Mouse (Mus musculus): ENCODE measurements around the gene Ndufc2. TPM values are rescaled to one million over a fixed set of nuclear protein-coding genes. Genes with fewer than 3 reads are reported as not detected.

Ndufc2 gene
- polyA plus RNA-seq, 1 experiment from 2014 or later = 345 TPM

DNA sequence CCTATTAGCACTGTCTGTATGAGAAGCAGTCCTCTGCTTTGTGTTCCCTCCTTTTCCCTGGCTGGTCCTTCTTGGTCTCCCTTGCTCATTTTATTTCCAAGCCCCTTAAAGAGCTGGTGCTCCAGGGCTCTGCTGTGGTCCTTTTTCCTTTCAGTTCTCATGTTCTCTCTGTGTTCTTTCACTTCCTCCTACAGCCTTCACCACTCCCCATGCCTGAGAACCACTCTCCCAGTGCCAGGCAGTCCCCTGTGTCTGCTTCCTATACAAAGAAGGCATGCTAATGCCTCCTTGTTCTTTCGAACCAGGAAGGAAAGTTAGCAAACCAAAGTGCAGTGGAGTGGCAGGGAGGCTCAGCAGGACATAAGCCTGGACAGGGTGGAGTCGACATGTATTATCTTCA, 23.9 kb upstream of the Ndufc2 start:
- no peaks in the 10 kb centered on the region for H3K27me3 ChIP-seq (ENCODE audit: insufficient read depth, low read length)
- no peak overlapping the region for H3K9ac ChIP-seq
- no peak overlapping the region for H3K4me2 ChIP-seq
- peaks cover 2% of the 10 kb centered on the region; the same call in 1 of the 2 replicates for H3K4me1 ChIP-seq (ENCODE audit: insufficient read depth)
- DNase-seq (no peak), ATAC-seq (ENCODE audit: insufficient read depth) (no peak)
- peaks cover 66% of the 10 kb centered on the region for H3K36me3 ChIP-seq (ENCODE audit: insufficient read depth)
- TF ChIP-seq CTCF (IDR thresholded peaks at IDR 0.05; ENCODE audit: low read depth) = no peak
- no peaks in the 10 kb centered on the region for H3K9me3 ChIP-seq (ENCODE audit: low read depth, low read length)
- no peak overlapping the region for H3K4me3 ChIP-seq (ENCODE audit: low read depth, low read length)
- H3K27ac ChIP-seq (ENCODE audit: low read depth) = no peak overlapping the region
- 86% methylated on average over 2 of the region's 2 CpGs for WGBS

DNA sequence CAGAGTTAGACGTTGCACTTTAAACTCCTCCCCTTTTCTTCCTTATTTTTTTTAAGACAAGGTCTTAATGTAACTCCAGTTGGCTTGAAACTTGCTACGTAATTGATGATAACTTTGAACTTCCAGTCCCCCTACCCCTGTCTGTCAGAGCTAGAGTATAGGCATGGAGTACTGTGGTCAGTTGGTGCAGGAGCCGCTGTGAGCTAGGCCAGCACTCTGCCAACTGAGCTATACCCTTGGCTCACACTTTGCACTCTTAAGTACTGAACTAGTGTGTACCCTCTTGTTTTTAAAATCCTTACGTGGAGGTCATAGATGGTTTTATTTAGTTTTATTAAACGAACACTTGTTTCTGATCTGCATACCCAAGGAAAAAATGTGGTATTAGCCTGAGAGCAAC, 20.5 kb upstream of the Ndufc2 start:
- no peak for TF ChIP-seq CTCF (IDR thresholded peaks at IDR 0.05; ENCODE audit: low read depth)
- WGBS = 86% methylated on average over 5 of the region's 5 CpGs
- no peak for DNase-seq

DNA sequence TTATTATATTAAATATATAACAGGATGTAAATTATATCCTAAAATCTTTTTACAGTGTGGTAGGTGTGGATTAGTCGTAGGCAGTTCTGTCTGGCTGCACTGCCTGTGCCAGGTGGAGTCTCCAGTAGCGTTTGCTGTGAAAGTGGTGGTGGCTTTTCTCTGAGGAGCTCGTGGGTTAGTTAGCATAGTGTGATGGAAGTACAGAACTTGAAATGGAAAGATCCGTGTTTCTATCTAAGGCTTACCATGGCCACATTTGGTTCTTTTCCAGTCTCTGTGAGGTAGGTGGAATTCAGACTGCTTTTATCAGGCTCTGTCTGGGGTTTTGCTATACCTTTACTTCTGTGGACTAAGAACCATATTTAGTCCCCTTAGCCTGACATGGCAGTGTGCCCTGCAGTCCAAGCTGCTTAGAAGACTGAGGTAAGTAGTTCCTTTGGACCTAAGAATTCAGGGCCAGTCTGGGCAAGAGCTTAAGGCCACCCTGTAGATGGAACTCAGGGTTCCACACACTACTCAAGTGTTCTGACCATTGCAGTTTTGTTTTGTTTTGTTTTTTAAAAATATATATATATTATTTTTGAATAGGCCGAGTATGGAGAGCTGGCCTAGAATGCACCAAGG, 19.2 kb upstream of the Ndufc2 start:
- 89% methylated on average over 5 of the region's 5 CpGs for WGBS
- Histone ChIP-seq H3K9me3 (ENCODE audit: low read depth, low read length) (no peaks in the 10 kb centered on the region), H3K36me3 (ENCODE audit: insufficient read depth) (peaks cover 94% of the 10 kb centered on the region), H3K27ac (ENCODE audit: low read depth) (no peak overlapping the region), H3K4me2 (no peak overlapping the region), H3K27me3 (ENCODE audit: insufficient read depth, low read length) (no peaks in the 10 kb centered on the region), H3K4me3 (ENCODE audit: low read depth, low read length) (no peak overlapping the region), H3K4me1 (ENCODE audit: insufficient read depth) (no peaks in the 10 kb centered on the region), H3K9ac (no peak overlapping the region)
- ATAC-seq (ENCODE audit: insufficient read depth) (no peak), DNase-seq (no peak)
- TF ChIP-seq CTCF (IDR thresholded peaks at IDR 0.05; ENCODE audit: low read depth) = no peak

More for the DNA sequence above, 20.5 kb upstream of the Ndufc2 start:
- no peak for ATAC-seq (ENCODE audit: insufficient read depth)
- Histone ChIP-seq H3K9me3 (ENCODE audit: low read depth, low read length) (no peaks in the 10 kb centered on the region), H3K27ac (ENCODE audit: low read depth) (no peak overlapping the region), H3K4me2 (no peak overlapping the region), H3K27me3 (ENCODE audit: insufficient read depth, low read length) (no peaks in the 10 kb centered on the region), H3K9ac (no peak overlapping the region), H3K4me3 (ENCODE audit: low read depth, low read length) (no peak overlapping the region), H3K4me1 (ENCODE audit: insufficient read depth) (no peaks in the 10 kb centered on the region), H3K36me3 (ENCODE audit: insufficient read depth) (peaks cover 94% of the 10 kb centered on the region)

DNA sequence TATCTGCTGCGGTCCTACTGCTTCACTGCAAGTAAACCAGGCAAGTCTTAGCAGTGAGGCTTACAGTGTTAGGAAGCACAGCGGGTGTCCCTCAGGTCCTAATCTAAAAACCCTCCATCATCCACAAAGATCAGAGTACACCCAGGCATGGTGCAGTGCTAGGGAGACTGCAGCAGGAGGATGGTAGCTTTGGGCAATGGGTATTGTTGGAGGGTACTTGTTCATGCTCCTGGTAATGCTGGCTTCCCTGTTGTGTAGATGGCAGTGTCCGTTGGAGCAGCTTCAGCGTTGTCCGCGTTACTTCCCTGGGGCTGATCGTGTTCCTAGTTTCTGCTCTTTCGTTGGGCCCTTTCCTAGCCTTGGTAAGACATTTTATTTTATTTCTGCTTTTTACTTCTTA, 17.1 kb upstream of the Ndufc2 start:
- no peak overlapping the region for H3K27ac ChIP-seq (ENCODE audit: low read depth)
- no peak for DNase-seq
- no peak for TF ChIP-seq CTCF (IDR thresholded peaks at IDR 0.05; ENCODE audit: low read depth)

DNA sequence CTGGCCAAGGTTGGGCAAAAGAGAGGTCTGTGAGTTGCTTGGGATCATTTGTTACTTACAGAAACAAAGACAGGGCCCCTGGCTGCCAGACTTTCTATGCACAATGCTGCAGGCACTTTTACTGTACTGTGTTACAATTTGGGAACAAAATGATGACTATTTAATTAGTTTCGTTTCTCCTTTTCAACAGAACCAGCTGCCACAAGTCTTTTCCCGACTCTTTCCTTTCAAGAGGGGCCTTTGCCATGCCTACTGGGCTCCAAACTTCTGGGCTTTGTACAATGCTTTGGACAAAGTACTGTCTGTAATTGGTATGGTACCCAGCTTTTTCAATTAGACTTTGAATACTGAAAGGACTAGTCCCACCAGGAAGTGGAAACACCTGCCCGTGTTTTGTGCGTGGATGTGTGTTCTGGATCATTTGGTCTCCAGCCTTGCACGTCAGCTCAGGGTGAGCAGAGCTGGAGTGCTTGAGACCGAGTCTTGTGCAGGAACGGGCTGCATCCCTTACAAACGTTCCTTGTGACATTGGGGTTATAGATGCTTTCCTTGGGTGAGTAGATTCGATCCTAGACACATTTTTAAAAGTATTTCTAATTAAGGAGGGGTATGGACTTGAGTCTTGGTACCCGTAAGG, 16.2 kb upstream of the Ndufc2 start:
- 87% methylated on average over 10 of the region's 10 CpGs for WGBS
- peaks cover 97% of the 10 kb centered on the region for H3K36me3 ChIP-seq (ENCODE audit: insufficient read depth)
- ATAC-seq (ENCODE audit: insufficient read depth) = no peak

More for the DNA sequence above, 17.1 kb upstream of the Ndufc2 start:
- Histone ChIP-seq H3K4me3 (ENCODE audit: low read depth, low read length) (no peak overlapping the region), H3K4me2 (no peak overlapping the region), H3K9ac (no peak overlapping the region), H3K4me1 (ENCODE audit: insufficient read depth) (no peaks in the 10 kb centered on the region), H3K27me3 (ENCODE audit: insufficient read depth, low read length) (no peaks in the 10 kb centered on the region), H3K9me3 (ENCODE audit: low read depth, low read length) (no peaks in the 10 kb centered on the region), H3K36me3 (ENCODE audit: insufficient read depth) (peaks cover 96% of the 10 kb centered on the region)
- WGBS = 93% methylated on average over 8 of the region's 8 CpGs
- no peak for ATAC-seq (ENCODE audit: insufficient read depth)

DNA sequence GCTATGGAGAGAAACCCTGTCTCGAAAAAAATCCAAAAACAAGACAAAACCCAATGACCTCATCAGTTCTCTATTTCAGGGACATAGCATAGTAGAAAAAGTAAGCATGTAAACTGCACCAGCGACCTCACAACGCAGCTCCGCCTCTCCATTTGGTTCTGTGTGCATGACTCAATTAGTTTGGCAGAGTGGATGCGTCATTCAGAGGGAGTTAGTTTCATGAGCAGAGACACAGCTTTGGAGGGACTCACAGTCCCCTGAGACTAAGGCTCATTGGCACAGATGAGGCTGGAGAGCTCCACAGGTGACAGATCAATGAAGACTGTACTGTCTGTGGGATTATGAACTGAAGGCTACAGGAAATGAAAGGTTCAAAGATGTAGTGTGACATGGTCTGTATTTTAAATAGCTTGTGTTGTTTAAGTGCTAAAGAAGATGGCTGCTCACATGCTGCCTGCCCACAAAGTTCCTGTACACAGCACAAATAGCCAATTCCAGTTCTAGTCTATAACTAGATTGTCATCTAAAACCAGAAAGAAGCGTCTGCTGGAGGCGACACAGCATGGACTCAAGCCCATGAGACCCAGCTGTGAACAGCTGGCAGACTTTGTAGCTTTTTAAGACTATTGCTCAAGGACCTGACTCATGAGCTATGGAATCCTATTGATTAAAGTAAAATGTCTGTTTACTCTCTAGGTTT, 13.5 kb upstream of the Ndufc2 start:
- Histone ChIP-seq H3K9me3 (ENCODE audit: low read depth, low read length) (no peaks in the 10 kb centered on the region), H3K27ac (ENCODE audit: low read depth) (no peak overlapping the region), H3K4me3 (ENCODE audit: low read depth, low read length) (no peak overlapping the region), H3K36me3 (ENCODE audit: insufficient read depth) (peaks cover 95% of the 10 kb centered on the region), H3K27me3 (ENCODE audit: insufficient read depth, low read length) (no peaks in the 10 kb centered on the region), H3K4me2 (no peak overlapping the region), H3K9ac (no peak overlapping the region), H3K4me1 (ENCODE audit: insufficient read depth) (no peaks in the 10 kb centered on the region)
- ATAC-seq (ENCODE audit: insufficient read depth) = no peak
- 87% methylated on average over 7 of the region's 7 CpGs for WGBS
- no peak for DNase-seq
- TF ChIP-seq CTCF (IDR thresholded peaks at IDR 0.05; ENCODE audit: low read depth) = no peak

More for the DNA sequence above, 16.2 kb upstream of the Ndufc2 start:
- Histone ChIP-seq H3K9ac (no peak overlapping the region), H3K9me3 (ENCODE audit: low read depth, low read length) (no peaks in the 10 kb centered on the region), H3K4me3 (ENCODE audit: low read depth, low read length) (no peak overlapping the region), H3K27me3 (ENCODE audit: insufficient read depth, low read length) (no peaks in the 10 kb centered on the region), H3K4me1 (ENCODE audit: insufficient read depth) (no peaks in the 10 kb centered on the region), H3K27ac (ENCODE audit: low read depth) (no peak overlapping the region), H3K4me2 (no peak overlapping the region)
- DNase-seq = no peak
- TF ChIP-seq CTCF (IDR thresholded peaks at IDR 0.05; ENCODE audit: low read depth) = no peak

DNA sequence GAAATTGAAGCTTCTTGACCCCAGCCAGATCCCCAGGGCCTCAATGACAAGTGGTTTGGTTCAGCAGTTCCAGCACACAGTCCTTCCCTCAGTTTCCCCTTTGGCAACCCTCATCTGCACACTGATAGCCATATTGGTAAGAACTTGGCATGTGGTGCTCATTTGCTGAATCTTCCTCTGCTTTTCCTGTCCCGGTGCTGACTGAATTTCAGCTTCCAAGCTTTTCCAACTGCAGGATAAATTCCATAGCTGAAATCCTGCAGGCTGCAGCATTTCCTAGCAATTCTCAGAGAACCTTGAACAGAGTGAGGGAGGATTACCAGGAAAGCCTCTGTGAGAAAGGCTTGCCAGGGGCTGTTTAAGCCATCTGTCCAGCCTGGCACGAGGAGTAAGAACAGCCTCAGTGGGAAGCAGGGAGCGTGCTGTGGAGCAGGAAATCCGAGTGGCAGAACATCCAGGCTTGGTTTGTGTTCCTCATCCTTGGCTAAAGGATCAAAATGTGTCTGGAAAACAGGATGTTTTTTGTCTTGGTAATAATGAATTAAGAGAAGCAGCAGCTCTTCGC, 12.9 kb upstream of the Ndufc2 start:
- H3K4me2 ChIP-seq = no peak overlapping the region
- H3K9ac ChIP-seq = no peak overlapping the region
- H3K36me3 ChIP-seq (ENCODE audit: insufficient read depth) = peaks cover 95% of the 10 kb centered on the region
- no peaks in the 10 kb centered on the region for H3K27me3 ChIP-seq (ENCODE audit: insufficient read depth, low read length)
- H3K27ac ChIP-seq (ENCODE audit: low read depth) = no peak overlapping the region
- no peak overlapping the region for H3K4me3 ChIP-seq (ENCODE audit: low read depth, low read length)
- H3K4me1 ChIP-seq (ENCODE audit: insufficient read depth) = no peaks in the 10 kb centered on the region
- WGBS = 89% methylated on average over 5 of the region's 5 CpGs
- no peak for TF ChIP-seq CTCF (IDR thresholded peaks at IDR 0.05; ENCODE audit: low read depth)
- ATAC-seq (ENCODE audit: insufficient read depth) = no peak
- DNase-seq = no peak
- H3K9me3 ChIP-seq (ENCODE audit: low read depth, low read length) = no peaks in the 10 kb centered on the region

Measured in lung, embryonic 14.5 days (tissue).